Mouse (Mus musculus): ENCODE measurements around the gene Rassf8.
A peak's percentile ranks its signal among the peaks of the same experiment; 100 is the strongest.

Gene Rassf8

DNA sequence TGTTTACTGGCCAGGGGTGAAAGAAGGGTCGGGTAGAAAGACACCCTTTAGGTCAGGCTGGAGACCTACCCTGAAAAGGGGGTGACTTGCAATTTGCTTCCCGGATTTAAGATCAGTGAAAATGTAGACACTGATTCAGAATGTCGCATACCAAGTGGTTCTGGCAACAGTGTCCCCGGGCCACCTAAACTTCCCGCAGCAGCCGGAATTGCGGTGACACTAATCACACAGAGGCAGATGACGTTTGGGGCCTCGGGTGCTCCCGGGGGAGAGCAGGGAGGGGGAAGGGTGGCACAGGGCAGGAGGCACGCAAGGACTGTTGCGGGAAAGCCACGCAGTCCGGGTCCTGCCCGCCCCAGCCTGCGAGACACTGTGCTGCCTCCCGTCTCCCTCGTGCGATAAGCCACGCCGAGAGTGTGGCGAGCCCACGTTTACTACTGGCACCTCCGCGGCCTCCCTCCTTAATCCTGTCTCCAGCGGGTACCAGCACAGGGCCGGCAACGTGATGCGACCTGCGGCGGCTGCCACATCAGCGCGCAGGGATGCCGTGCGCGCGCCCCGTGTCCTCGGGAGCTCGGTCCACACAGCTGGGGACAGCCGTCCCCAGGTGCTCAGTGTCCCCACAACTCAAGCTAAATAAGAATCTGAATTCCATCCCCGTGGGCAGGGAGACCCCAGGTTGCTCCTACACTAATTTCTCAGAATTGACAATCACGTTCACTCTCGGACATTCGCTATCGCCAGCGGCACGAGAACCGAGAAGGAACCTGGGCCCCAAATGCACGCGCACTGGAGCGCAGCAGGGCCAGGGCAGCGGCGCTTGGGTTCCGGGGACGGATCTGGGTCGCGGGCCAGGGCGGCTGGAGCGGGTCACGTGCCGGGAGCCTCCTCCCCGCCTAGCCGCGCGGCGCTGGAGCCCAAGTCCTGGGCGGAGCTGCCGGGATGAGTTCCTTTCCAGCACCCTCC lies 119.6 kb downstream of the Rassf8 start:
- TF ChIP-seq GATA4 (IDR thresholded peaks at IDR 0.05; ENCODE audit: insufficient replicate concordance, low read length): peak; percentile 60; the same call in 1 of the 2 replicates

DNA sequence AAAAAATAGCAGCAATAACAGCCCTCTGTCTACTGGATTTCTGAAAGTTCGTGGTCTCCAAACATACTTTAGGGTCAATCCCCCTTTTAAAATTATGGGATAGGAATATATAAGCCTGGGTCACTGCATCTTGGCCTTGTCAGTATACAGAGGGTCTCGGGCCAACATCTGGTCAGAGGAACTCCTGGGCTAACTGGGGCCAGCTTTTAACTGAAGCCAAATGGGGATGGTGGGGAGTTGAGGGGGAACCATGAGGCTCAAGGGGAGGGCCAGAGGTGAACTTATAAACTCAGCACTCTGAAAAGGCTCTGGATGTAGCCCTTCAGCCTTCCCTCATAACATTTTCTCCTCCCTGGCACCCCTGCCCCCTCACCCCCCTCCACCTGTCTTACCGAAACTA lies 120.6 kb downstream of the Rassf8 start:
- TF ChIP-seq GATA4 (IDR thresholded peaks at IDR 0.05; ENCODE audit: insufficient replicate concordance, low read length): no peak

All from liver, adult (tissue).